Mouse (Mus musculus) kidney, adult 18-20 months (tissue): Measurements from ENCODE around the gene Nek9.
A peak's percentile ranks its signal among the peaks of the same experiment; 100 is the strongest.

Experiments
- DNase-seq: peaks from one replicate; pipeline ENCODE4 v3.0.0; 2021

Gene Nek9

DNA sequence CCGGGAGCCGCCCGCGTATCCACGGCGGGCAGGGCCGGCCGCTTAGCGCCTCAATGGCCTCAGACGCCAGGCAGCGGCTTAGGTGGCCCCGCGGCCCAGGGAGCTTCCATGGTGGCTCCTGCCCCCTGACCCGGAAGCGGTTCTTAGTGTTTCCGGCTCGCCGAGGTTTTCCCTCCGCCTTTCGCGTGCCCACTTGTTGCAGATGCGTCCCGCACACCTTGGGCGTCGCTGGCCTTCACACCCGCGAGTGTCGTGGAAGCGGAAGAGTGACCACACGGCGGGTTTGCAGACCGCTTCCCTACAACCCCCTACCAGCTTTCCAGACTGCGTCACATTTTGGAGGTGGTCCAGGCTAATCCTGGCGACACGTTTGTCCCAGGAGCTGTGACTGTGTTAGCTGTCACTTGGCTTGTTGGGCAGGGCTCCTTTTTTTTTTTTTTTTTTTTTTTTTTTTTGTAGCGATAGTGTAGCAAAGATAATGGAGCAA is at the start of gene Nek9:
TSS of gene Nek9 (minus strand) at position 120 of the 487 bp plus-strand sequence.
- peak; percentile 97 for DNase-seq

DNA sequence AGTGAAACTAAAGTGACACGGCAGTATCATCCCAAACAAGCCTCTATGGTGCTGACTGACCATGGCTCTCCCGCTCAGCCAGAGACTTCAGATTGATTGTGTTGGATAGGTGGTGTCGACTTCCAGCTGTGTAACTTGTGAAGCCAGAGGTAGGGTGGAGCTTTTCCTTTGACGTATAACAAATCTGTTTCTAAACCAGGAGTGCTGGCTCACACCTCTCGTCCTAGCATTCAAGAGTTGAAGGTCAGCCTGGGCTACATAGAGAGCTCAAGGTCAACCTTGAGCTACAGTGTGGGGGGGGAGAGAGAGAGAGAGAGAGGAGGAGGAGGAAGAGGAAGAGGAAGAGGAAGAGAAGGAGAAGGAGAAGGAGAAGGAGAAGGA is 46.8 kb upstream of the Nek9 start:
- no peak for DNase-seq

DNA sequence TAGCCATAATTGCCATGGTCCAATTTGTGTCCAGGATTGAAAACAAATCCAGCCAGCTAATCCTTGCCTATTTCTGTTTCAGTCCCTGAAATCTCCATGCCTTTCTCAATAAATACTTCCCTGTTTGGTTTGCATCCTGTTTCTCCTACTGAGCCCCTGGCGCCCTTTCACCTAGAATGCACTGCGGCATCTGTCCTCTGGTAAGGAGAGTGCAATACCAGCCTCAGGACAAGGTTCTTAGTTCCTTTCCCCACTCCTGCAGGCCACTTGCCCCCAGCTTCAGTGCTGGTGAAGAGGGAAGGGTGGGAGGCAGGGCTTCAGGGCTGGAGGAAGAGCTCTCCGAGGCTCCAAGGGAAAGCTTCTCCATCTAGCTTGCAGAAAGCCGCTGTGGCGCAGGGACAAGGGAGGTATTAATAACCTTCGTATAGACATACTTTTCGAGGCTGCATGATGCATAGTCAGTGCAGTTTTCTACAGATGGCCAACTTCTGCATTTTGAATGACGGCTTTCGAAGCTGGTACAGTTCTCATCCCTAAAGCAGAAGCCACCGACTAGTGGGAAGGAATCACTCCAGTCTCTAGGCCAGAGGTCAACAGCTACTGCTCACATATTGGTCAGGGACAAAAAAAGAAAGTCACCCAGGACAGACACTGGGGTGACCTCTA is 46.3 kb upstream of the Nek9 start:
- DNase-seq: no peak

DNA sequence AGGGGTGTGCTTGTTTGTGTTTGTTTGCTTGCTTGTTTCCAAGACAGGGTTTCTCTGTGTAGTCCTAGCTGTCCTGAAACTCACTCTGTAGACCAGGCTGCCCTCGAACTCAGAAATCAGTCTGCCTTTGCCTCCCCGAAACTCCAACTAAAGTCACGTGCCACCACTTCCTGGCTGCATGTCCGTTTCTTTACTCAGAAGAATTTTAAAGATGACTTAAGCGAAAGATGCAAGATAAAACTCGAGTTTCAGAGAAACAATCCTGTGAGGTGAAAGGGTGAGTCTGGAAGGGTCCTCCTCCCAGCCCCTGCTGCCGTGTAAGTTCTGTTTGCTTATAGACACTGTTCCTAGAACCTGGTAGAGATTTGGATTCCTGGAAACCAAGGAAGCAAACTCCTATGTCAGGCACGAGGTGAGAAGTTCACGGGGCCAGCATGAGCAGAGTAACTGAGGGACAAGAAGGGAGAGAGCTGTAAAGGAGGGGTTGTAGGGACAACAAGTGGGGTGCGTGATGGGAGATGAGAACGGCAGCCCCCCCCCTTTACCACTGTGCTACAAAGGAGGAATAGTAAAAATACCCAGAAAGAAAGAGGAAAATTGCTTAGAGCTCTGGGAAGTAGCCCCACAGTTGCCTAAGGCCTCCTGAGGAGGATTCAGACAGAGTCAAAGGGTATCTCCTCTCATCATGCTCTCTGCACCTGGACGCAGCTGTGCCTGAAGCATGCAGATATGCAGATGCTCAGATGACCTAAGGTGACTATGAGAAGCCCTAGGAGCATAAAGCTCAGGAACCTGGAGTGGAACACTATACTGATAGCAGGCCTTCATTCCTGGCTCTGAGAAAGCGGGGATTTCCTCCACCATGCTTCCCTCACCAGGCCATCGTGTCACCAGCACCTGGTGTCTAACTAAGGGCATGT is 43.9 kb upstream of the Nek9 start:
- DNase-seq: no peak

DNA sequence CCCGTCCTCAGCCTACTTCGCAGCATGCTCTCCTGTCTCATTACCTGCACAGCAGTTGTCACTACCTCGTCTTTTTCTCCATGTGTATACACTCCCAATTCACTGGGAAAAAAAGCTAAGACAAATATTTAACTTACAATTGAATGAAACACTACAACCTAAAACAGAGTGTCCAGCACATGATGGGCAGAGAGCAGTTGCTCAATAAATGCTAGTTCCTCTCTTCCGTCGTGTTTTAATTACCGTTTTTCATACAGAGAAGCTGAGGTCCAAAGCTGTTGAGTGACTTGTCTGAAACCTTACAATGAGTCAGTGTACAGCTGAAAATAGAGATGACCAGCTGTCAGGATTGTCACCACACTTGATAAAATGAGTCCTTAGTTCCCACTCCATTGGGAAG is 42.4 kb upstream of the Nek9 start:
- no peak for DNase-seq

DNA sequence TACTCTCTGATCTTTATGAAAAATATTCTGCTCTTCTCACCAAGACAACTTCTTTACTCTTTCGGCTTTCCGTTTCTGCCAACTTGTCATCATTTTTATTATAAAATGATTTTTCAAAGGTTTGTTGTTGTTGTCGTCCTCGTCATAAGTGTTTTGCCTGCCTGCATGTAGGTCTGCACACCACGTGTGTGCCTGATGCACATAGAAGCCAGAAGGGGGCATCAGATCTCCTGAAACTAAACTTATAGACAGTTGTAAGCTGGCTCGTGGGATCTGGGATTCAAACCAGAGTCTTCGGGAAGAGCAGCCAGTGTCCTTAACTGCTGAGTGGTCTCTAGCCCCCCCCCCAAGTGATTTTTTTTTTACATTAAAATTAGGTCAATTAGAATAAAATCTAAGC is 41.8 kb upstream of the Nek9 start:
- no peak for DNase-seq

DNA sequence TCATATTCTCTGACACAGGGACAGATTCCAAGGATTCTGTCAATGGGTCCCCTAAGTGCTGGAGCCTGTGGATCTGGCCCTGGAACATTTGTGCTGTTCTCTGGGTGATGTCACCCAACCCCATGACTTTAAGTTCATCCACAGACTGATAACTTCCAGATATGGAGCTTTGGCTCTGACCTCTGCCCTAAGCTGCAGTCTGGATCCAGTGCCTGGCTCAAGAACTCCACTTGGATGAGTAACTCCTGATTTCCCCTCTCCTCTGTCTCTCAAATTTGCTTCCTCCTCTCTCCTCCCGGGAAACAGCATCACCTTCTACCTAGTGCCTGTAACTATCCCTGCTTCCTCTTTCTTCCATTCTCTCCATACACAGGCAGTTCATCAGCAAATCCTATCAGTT is 41.1 kb upstream of the Nek9 start:
- DNase-seq: no peak

DNA sequence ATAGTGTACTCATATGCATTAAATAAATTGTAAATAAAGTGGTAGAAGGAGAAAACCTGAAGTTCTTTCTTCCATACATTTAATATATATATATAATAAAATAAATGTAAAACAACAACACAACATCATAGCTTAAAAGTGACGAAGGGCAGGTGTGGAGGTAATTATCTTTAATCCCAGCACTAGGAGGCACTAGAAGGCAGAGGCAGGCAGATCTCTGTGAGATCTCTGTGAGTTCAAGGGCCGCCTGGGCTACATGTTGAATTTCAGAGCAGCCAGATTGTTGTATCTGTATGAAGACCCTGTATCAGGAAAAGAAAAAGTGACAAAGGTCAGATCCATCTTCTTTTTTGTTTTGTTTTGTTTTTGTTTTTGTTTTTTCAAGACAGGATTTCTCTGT is 39.1 kb upstream of the Nek9 start:
- no peak for DNase-seq

DNA sequence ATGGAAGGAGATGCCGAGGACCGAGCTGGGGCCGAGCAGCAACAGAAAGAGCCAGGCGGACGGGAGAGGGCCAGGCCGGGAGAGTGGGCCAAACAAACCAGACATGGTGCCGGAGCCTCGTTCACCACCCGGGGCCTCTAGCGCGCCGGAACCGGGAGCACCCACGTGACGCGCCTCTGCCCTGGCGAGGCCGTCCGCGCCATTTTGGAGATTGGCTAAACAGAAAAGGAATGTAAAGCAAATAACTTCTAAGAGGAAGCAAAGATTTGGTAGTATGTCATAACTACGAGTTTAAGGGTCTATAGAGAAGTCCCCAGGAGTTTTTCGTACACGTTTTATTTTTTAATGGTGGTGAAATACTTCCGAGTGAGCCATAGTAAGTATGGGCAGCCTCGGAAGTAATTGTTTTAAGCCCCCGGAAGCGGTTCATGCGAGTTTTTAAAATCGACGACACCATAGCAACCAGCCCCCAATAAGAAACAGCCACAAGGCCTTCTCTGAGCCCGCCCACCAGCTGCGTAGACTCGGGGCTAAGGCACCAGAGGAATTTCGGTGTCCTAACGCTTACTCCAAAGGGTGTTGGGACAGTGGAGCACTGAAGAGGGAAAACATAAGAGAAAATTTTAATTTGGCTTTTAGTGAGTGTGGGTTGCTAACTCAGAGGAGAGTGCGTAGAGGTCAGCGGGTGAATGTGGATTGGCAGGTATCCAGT is 35.6 kb upstream of the Nek9 start, which contains the start of gene Tmed10:
TSS of gene Tmed10 (minus strand) at position 287 of the 712 bp plus-strand sequence.
- DNase-seq: peak; percentile 90

DNA sequence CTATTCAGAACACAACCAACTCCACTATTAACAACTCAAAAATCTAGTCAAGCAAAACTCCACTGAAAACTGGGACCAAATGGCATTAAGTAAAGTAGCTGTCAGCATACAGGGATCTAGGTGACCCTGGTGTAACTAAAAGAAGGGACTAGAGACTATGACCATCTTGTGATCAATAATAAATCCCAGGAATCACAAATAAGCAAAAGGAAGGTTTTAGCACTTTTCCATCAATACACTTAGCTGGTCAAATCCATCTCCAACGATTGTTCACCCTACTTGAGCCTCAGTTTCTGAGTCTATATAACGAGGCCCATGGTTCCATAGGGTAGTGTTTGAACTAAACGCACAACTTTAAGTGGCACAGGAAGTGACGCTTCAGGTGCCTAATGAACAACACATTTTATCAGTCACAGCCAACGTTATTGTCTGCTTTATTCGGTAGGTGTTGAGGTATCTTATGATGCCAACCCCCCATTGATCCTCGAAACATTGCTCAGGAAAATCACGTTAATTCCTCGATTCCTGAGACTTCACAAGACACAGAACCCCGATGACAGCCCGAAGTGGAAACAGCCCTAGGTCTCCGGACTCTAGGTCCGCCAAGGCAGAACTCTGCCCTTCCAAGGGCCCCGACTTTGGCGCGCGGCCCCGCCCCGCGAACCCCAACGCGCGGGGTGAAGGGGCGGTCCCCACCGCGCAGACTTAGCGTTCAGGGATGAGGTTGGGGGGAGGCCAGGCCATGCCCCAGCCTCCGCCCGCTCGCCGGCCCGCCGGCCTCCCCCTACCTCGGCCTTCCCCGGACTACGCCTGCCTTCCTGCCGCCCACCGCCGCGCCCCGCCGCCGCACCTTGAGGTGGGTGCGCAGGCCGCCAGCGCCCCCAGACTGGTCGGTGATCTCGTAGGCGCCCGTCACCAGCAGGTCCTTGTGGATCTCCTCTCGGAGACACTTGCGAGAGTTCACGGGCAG is 34.7 kb upstream of the Nek9 start:
- DNase-seq: peak; percentile 82

DNA sequence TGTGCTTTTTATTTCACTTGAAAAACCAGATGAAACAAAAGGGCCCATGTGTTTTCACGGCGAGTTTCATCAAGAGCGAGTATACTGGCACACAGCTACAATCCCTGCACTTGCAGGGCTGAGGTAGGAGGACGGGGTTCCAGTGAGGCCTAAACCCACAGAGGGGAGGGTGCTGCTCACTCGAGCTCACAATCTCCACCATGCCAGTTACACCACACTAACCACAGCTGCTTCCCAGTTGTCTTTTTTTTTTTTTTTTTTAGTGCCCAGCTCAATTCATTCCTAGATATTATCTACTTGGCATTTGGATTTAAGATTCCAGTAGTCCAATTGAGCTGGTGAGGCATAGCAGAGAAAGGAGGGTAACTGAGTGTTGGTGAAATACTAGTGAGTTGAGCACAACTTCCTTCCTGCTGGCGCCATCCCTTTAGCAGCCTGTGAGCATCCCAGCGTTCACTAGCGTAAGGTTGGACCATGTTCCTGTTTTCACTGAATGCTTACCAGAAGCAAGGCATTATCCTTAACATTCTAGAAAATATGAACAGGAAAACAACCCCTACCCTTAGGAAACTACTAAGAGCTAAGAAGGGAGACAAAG is 33.0 kb upstream of the Nek9 start:
- DNase-seq: no peak

DNA sequence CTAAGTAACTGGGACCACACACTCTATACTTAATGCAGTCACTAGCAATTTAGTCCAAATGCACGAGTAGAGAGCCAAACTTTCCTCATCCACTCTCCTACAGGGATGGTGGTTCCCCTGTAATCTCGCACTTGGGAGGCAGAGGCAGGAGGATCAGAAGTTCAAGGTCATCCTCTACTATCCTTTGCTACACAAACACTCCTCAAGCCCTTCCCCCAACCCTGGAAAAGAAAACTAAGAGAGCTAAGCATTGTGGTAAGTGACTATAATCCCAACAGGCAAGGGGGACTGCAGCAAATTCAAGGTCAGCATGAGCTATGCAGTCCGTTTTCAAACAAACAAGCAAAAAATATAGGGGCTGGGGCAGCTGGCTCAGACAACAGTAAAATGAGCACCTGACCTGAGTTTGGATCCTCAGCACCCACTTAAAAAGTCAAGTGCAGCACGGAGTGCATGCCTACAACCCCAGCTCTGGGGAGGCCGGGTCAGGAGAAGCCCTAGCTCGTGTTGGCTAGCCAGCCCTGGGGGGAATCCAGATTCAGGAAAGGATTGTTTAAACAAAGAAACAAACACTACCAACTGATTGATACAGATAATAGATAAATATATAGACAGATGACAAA is 29.4 kb upstream of the Nek9 start:
- DNase-seq: no peak

DNA sequence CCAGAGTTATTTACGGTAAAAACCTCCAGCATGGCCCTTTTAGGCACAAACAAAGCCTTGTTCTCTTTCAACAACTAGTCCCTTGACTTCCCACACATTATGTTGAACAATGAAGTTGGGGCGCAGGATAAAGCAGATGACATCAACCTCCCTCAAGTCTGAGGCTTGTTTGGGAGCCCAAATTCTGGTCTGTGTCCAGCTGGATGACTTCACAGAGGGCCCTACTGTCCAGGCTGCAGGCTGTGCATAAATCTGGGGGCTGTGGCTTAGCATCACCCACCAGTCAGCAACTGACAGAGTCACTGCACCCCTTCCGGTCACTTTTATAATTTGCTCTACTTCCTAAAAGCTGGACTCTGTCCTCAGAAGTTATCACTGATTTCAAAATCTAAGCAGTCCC is 27.1 kb upstream of the Nek9 start:
- no peak for DNase-seq

DNA sequence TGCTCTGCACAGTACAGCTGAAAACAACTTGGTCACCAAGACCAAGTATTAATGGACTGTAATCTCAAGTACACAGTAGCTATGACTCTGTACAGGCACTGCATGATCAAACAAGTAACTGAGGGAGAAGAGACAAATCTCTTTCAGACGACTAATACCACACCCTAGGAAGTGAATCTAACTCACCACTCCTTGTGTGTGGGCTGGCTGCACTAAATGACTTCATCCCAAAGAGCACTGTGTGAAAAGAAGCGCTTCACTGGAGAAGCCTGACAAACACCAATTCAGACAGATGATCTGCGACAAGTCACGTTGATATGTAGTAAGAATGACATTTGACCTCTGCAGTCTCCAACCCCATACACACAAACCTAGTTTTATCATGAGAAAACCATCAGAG is 23.3 kb upstream of the Nek9 start:
- no peak for DNase-seq

DNA sequence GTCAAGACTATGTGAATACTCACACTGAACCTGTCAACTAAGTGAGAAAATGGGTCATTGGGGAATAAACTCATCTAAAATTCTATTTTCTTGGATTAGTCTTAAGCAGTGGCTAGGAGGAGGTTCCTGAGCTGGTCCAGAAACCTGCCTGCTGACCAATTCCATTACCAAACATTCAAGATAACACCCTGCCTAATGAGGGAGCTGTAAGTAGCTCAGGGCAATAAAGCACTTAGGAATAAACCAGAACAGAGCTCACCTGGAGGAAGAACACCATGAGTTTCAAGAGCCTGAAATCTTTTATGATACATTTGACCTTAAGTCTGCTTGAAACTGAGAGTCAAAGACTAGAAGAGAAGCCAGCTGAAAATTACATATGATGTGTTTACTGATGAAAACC is 22.4 kb upstream of the Nek9 start:
- DNase-seq: no peak

DNA sequence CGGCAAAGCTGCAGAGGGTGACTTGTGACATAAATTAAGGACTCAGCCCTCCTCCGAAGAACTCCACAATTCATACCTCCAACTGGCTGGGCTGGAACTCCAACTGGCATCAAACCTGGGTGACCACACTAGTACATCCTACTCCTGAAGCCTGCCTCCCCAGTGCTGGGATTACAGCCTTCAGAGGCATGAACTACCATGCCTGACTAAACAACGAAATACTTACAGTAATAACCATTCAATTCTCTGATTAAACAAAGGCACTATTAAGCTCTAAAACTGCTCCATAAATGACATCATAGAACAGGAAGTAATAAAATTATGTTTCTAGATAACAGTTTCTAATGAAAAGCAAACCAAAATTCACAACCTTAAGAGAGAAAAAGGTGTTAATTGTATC is 22.0 kb upstream of the Nek9 start:
- DNase-seq: no peak

DNA sequence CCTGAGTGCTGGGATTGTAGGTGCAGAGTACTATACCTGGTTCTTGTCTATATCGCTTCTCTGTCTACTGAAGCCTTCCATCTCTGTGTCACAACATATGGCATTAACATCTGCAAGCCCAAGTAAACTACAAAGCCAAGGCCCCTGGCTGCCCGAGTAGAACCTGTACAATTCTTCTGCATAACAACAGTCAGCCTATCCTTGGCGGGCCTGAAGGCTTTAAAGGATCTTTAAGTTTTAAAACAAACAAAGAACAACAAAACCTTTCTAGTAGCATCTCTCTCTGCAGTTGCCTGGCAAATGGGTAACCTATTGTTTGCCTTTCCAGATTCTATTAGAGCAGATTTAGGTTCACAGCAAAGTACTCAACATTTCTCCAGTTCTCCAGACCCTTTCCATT is 14.9 kb upstream of the Nek9 start:
- no peak for DNase-seq

DNA sequence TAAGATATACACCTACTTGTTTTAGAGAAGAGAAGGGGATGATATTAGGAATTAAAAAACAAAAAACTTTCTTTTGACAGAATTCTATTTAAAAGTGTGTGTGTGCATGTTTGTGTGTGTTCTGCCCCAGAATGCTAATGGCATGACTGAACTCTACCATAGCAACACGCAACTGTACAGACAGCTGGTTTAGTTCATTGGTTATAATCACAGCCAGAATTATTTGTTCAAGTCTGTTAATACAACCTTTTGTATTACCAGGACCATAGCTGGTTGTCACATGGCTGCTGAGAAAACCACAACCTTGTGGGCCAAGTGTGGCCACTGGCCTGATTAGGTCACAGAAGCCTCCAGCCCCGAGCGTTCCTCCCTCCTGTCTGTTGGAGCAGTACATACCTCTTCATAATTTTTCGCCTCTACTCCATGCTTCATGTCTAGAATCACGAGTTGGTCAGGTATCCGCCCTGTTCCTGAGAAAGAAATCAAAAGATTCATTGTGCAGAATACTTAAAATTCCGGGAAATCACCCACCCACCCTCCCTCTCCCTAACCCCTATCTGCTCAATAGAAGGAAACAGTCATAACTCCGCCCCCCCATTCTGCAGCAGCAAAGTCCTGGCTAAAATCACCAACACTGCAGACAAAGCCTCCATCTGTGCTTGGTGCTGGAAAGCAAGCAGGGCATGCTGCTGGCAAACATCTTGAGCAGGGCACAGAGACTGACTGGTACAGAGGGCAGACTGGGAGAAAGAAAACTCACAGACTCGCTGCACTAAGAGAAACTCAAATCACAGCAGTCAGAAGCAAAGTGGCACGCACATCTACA is 11.5 kb upstream of the Nek9 start:
- no peak for DNase-seq

DNA sequence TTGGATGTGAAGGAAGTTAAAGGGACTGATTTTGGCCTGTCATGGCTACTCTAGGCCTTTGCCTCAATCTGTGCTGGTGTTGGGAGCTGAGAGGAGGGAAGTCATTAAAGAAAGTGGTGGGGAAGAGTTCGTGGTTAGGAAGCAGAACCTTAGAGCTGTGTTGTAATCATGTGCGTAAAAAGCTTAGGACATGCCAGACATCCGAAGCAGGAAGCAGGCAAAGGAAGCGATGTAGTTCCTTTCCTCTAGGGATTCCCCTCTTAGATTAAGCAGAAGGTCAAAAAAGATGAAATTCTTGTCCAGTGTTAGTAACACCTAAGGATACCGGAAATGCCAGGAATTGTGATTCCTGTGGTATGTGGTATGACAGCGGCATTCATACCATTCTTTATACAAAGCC is 9.2 kb upstream of the Nek9 start:
- DNase-seq: no peak

DNA sequence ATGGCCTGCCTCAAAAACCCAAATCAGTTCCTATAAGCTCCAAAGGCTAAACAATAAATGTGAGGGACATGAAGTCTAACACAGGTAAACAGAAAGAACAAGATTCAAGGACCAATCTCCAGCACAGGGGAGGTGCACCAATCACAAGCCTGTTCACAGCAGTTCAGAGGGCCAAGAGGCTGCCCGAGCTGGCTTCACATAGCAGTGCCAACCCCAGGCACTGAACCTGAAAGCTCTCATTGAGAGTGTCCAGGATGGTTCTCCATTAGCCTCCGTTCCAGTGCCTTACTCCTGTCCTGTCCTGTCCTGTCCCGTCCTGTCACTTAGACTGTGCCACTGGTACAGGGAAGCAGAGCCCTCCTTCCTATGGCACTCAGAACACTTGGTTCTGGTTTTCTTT is 8.0 kb upstream of the Nek9 start:
- peak; percentile 31 for DNase-seq

DNA sequence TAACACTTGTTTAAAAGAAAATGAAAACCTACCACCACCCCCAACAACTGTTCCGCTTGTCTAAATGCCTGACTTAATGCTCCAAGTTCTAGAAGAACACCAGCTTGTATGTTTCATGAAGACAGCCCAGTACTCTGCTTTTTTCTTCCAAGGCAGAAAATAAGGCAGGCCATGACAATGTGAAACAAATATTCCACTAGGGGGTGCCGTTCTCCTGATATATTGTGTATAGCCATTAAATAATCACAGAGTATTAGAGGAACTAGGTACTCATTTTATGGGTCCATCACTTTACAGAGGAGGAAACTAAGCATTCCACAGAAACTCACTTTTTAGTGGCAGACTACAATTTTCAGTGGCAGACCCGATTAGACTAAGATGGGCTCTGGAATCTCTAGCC is 7.2 kb upstream of the Nek9 start:
- no peak for DNase-seq
